Mouse (Mus musculus): ENCODE data around the gene Abhd17b.
A peak's percentile ranks its signal among the peaks of the same experiment; 100 is the strongest.
"Not testable (repeated sequence)": the region's sequence is repeated elsewhere in the genome, so short reads cannot be mapped to it uniquely, and the experiment has no call there.

Abhd17b gene

DNA sequence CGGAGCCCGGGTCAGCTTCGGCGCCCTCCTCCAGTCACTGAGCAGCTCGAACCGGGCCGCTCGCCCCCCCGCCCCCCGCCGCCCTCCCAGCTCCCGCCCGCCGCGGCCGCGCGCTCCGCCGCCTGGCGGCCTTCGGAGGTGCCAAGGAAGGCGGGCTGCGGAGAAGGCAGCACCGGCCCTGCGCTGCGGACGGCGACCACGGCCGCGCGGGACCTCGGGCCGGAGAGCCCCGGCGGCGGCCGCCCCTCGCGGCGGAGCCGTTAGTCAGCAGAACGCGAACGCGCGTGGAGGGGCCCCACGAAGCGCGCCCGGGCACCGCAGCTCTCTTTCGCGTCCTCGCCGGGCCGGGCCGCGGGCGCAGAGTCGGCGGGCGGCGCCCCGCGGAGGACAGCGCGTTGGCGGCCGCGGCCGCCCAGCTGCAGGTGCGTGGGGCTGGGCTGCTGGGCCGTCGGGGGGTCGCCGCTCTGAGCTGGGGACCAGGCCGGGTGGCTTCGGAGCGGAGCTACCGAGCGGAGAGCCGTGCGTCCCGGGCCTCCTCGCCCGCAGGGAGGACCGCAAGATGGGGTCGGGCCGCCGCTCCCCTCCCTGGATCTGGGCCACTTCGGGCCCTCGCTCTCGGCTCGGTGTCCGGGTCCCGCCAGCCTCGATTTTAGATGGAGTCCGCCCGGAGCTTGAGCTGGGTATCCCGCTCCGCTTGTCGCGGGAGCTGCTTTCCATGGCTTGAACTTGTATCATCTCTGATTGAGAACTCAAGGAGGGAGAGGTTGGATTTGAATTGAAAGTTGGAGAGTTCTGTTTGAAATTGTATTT lies at the start of gene Abhd17b:
TSS of gene Abhd17b (plus strand) at position 14 of the 810 bp plus-strand sequence.
- DNase-seq = peak; percentile 50

DNA sequence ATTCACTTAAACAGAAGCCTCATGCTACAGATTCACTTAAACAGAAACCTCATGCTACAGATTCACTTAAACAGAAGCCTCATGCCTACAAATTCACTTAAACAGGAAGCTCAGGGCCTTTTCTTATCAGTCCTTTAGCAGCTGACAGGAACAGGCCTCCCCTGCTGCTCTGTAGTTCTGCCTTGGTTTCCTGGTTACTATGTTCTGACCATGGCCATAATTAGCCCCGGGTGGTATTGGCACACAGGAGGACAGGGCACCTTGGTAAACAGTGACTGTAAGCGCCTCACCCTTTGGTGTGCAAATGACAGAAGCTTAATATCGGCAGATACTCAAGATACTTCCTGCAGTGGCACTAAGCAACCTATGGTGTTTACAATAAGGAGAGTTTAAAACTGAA lies 49.1 kb upstream of the Abhd17b start:
- DNase-seq = no peak

DNA sequence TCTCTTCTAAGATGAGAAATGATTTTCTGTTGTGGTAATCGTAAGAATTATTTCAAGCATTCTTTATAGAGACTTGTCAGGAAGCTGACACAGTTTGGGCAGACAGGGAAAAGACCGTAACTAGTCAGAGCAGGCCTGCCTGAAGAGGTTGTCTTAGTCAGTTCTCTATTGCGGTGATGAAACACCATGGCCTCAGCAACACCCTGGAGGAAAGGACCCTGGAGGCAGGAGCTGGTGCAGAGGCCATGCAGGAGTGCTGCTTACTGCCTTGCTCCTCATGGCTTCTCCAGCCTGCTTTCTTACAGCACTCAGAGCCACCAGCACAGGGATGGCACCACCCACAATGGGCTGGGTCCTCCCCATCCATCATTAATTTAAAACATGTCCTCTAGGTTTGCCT lies 47.7 kb upstream of the Abhd17b start:
- DNase-seq = no peak

DNA sequence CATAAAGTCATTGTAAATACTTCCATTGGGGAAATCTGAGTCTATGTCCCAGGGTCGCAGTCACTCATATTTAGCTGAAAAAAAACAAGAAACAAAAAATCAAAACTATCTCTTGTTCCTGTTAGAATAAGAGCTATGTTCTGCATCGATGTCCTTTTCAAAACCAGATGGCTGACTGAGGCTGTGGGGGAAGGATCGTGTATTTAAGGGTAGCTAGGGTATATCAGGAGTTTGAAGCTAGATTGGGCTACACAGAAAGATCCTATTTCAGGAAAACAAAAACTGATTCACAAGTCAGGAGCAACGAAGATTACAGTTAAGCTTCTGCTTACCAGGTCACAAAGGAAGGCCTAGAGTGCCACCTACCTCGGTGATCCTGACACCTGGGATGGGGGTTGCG lies 42.7 kb upstream of the Abhd17b start:
- no peak for DNase-seq

DNA sequence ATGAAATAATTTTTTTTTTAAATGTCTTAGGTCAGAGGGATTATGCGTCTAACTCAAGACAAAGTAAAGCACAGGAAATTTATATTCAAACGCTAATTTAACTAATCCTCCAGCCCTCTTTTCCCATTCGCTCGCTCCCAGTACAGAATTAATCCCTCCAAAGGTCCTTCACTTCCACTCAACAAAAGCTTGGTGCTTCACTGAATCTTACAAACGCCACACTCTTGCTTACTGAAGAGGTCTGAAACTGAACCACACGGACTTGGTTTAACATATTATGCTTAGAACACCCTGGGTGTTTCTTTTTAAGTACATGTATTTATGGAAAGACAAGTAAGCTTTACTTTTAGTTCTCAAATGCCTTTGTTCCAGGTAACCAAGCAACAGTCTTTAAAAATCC lies 41.7 kb upstream of the Abhd17b start:
- DNase-seq = no peak

DNA sequence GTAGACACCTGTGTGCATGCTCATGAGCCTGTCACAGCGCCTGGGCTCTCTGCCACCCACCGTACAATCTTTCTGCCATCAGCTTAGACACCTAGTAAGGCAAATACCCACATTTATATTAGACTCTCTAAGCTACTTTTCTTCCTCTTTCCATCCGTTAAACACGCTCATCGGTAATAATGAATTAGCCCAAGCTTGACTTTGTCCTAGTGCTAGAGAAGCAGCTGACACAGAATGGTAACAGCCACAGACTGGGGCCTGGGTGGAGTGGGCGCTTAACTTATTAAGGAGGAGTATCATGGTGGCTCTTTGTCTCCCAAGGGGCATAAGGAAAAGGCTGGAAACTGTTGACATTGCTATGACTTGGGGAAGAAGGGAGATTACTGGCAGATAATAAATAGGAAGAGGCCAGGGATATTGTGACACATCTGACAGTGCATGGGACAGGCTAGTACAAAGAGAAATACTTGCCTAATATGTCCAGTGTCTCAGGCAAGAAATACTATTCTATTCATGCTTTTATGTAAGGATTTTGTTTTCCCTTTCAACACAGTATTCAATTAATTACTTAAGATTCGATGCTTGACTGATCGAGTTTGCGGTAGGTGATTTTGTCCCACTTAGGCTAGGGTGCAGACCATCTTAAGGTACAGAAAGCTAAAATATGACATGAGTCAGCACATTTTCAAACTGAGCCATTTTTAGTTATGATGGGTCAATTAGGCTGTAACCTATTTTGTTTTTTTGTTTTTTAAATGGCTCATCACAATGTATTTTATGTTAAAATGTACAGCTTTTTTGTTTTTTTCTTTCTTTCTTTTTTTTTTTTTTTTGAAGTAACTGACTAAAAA lies 41.0 kb upstream of the Abhd17b start:
- no peak for DNase-seq

DNA sequence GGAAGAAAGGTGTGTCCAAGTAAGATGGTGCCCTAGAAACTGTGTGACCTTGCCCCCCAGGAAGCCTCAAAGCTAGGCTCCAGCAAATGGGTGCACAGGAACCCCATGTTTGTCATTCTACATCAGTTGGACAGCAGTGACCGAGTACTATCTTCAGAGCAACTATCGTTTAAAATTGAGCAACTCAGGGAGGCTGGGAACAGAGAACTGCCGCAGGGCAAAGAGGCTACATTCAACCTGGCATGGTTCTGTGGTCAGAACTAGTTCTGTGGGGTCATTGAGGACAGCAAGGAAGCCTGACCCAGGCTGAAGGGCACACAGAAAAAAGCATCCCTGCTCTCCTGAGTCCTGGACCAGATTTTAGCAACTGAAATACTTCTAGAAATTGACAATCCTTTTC lies 37.2 kb upstream of the Abhd17b start:
- no peak for DNase-seq

DNA sequence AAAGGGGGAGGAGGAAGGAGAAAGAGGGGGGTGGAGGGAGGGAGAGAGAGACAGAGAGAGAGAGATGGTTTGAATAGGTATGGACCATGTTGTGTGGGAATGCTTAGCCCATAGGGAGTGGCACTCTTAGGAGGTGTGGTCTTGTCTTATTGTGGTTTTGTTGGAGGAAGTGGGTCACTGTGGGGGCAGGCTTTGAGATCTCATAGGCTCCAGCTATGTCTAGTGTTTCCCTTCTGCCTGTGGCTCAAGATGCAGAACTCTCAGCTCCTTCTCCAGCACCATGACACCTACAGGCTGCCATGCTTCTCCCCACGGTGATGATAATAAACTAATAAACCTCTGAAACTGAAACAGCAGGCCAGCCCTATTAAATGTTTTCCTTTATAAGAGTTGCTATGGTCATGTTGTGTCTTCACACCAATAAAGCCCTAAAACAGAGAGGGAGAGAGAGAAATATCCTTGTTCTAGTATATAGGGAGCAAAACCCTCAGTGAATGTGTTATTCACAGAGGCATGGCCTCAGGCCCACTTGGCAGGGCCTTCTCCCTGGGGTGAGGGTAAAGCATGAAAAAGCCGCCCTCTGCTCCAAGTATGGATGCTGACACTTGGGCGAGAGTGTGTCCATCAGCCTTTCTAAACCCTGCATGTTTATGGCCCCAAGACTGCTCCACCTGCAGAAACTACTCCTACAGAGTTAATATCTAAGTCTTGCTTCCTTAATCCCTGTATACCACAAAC lies 29.4 kb upstream of the Abhd17b start:
- no peak for DNase-seq

DNA sequence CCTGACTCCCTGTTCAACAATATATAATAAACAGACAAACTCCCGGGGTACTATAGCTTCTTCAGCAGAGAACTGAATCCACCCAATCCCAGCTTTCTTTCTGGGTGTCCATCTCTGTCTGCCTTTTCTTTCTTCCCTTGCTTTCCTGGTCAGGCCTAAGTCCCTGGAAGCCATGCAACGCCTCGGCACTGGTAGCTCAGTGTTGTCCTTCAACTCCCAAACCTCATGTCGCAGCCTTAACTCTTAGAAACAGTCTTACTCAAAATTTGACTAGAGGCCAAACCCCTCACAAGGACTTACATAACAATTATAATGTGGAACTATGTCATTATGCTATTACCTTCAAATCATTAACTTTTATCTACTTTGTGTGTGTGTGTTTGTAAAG lies 28.8 kb upstream of the Abhd17b start:
- no peak for DNase-seq

DNA sequence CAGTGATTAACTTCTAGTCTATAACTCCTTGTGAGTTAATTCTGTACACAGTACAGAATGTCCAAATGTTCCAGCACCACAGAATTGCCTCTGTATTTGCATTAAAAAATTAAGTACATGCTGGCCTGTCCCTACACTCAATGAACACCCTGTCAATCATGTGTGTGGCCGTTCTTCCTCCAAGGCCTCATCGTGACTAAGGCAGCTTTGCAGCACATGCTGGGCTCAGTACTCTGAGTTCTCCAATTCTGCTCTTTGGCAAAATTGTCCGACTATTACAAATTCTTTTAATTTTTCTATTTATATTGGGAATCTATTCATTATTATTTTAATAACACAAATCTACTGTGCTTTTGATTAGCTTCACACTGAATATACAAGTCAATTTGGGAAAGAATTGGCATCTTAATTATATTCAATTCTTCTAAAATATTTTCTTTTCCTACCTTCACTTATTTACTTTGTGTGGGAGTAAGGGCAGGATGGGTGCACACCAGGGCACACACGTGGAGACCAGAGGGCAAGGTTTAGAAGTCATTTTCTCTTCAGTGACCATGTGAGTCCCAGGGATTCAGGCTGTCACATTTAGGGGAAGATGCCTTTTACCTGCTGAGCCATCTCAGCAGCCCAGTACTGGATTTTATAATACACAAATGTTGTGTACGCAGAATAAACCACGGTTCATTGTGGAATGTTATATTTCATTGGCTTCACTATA lies 26.6 kb upstream of the Abhd17b start:
- DNase-seq = no peak

DNA sequence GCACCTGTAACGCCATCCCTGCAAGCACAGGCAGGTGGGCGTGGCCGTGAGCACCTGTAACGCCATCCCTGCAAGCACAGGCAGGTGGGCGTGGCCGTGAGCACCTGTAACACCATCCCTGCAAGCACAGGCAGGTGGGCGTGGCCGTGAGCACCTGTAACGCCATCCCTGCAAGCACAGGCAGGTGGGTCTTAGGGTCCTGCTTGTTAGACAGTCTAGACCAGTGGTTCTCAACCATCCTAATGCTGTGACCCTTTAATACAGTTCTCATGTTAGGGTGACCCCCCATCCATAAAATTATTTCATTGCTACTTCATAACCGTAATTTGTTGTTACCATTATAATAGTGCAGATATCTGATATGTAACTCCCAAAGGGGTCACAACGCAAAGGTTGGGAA lies 24.5 kb upstream of the Abhd17b start:
- not testable (repeated sequence) for DNase-seq

DNA sequence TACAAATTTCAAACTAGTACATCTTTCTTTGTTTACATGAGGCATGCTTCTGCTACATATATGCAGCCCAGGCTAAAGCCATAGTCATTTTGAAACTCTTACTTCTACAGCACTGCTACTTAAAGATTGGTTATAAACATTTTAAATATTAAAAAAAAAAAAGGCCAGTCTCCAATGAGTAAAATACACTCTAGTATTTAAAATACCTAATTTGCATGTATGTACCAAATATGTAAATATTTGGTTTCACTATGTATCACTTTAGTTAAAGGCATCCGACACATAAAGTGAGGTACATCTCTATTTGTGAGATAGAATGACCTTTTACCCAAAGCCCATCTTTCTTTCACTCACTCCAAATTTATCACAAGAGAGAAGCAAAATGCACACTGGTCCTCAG lies 24.0 kb upstream of the Abhd17b start:
- DNase-seq = no peak

DNA sequence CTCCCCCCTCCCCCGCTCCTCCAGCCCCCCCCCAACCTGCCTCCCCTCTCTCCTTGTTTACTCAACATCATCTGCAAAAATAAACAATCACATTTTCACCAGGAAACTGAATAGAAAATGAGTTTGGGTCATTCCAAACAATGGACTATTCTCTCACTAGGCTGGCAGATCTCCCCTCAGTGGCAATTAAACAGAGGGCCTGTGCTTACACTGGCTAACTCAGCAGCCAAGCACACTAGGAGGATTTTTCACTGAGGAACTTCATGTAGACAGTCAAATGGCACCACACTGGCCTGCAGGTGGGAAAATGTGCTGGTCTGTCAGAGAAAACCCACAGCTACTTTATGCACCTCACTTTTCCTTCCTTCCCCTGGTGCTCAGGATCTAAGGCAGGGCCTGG lies 23.5 kb upstream of the Abhd17b start:
- DNase-seq = no peak

DNA sequence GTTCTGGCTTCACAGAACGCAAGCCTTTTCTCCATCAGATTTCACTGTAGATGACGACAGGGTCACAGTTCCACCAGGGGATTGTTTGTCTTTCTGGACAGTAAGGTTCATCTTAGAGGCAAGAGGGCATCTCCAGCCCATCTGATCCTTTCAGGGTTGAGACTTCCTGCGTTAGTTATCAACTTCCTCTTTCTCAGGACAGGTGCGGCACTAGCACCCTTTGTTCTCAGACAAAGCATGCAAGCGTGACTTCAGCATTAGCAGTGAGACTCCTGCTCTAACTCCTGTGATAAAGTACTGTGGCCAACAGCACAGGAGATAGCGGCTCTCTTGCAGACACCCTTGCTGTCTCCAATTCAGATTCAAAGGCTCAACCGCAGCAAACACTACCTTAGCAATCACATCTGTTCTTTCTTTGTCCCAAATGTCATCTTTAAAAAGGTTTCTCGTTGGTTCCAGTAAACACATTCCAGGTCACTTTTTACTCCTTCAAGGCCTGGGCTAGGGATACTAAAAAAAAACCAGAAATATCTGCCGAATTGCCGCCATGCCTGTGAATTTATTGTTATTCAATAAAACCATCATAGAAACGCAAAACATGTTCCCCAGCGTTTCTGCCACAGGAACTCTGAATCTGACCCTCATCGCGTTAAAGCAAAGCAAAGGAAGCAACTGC lies 22.2 kb upstream of the Abhd17b start:
- DNase-seq = no peak

DNA sequence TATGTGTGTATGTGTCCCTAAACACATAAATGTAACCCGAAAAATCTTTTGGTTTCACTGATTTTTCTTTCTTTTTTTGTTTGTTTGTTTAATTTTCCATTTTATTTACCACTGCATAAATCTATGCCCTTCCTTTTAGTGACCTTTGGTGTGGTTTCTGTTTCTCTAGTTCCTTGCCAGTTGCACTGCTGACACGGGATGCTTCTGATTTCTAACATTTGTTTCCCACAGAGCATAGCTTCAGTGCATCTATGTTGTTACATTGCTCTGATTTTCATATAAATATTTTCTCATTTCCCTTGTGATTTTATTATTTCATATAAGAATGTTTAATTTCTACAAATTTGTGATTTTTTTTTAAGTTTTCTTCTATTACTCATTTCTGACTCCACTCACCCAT lies 17.6 kb upstream of the Abhd17b start:
- DNase-seq = no peak

DNA sequence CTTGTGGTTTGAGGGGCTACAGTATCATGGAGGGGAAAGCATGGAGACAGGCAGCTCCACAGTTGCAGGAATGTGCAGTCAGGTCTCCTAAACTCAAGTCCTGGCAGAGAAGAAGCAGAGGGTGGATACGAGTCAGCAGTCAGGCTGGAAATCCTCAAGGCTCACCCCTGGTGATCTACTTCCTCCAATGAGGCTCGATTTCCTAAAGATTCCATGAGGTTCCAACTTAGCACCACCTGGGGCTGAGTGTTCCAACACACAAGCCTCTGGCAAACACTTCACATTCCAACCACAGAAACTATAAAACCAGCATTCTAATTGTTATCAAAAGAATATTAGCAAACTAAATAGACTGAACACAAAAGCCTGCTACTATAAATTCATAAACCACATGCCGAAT lies 16.1 kb upstream of the Abhd17b start:
- no peak for DNase-seq

DNA sequence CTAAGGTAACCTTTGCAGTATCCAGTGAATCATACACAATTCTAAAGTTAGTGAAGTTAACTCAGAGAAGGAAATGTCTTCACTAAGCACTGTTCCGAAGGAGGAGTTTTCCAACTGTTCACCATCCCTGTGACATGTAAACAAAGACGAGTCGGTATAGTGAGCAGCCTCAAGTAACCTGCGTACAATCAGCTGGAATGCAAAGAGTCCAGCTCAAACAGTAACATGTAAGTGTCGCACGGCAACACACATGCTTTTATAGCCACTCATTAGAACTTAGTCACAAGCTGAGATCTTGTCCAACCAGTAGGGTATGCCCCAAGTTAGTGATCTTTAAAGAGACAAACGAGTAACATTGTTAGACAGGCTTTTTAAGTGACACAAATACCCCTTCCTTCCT lies 15.3 kb upstream of the Abhd17b start:
- DNase-seq = no peak

DNA sequence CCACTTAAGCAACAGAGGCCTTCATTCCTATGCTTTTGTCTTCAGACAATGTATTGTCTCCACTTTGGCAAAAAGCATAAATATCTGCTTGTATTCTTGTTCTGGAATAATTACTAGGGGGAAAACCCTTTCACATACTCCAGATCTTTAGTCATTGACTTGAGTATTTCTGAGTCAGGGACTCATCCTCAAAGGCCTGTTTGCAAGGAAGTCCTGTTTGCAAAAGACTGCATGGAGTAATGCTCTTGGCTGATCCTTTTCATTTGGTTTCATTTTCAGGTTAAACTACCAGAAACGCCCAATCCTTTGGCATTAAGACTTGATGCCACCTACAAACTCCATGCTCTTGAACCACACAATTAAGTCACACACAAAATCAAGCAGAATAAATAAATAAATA lies 9.1 kb upstream of the Abhd17b start:
- no peak for DNase-seq

DNA sequence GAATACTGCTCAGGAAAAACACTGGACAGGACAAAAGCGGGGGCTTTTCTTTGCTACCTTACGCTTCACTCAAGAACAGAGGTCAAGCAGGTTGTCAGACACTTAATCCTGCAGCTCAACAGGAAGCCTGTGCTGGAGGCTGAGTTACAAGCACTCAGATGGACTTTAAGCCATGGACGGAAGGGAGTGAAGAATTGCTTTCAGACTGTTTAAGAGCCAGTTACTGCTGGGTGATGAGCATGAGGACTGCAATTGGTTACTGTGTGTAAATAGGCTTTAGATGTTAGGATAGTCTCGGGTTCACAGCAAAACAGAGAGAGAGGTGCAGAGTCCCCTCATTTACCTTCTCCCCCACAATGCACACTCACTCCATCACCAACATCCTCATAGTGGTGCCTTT lies 7.7 kb upstream of the Abhd17b start:
- no peak for DNase-seq

DNA sequence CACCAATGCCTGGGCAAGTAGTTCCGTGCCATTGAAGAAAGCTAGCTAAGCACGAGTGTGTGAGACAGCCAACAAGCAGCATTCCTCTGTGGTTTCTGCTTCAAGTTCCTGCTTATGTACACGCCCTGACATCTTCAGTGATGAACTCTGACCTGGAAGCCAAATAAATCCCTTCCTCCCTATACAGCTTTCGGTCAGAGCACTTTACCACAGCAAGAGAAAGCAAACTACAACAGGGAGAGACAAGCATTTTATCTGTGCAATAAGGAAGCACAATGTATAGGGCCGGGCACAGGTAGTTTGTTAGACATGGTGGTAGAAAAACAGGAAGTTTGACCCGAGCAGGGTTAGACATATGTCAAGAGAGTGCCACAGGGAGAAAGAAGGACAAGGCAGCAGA lies 6.8 kb upstream of the Abhd17b start:
- DNase-seq = no peak

DNA sequence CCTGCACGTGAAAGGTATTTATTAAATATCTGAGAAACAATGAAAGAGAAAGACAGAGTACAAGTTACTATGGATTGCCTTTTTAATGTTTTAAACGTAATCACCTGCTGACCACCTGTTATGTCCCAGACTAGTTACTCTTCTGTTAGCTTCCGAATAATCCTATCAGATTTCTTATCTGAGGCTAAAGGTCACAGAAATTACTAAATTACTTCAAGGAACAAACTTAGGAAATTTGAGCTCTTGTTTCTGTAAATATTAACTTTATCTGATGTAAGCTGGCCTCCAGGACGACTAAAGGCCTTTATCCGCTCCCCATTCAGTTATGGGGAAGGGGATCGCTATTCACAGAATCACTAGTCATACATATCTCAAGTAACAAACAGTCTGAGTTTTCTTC lies 1.3 kb upstream of the Abhd17b start:
- DNase-seq = no peak
